Mouse (Mus musculus) embryonic fibroblast, embryonic 13.5 days (primary cell): ENCODE data around the gene Nhsl2.

Experiments
- CTCF ChIP-seq: IDR thresholded peaks from 2 replicates; pipeline ENCODE4 v1.5.1; 2011; ENCODE audit warnings: mild to moderate bottlenecking, control low read depth, low read length, moderate library complexity, borderline replicate concordance; ENCODE audit not compliant: insufficient read depth
- POLR2A ChIP-seq: IDR thresholded peaks from 2 replicates; pipeline ENCODE4 v1.6.1; 2011; ENCODE audit warnings: low read depth, mild to moderate bottlenecking, control low read depth, low read length, moderate library complexity

DNA sequence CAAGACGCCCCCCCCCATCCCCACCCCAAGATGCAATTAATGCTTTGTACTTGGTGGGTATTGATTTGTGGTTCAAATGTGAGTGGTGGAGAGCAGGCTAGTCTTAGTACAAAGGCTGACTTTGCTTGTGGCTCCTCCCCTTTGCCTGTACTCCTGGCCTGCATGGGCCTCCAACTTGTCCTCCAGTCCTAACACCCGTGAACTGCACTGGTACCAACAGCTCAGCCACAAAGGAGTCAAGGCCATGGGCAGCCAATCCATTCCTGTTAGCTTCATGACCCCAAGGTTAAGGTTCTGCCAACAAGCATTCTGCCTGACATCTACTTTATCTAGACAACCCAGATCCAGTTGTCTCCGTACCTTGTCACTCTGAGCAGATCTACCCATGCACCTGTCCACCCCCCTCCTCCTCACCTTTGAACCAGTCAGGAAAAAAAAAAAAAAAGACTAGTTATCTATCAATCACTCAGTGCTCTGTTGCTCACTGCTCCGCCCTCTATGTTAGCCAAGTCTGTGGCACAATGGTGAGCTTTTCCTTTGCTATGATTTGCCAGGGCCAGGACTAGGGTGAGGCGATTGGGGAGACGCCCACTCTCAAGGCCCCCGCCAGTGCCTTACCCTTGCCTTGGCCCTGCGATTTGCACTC, 236.7 kb downstream of the Nhsl2 start:
- no peak for TF ChIP-seq CTCF
- no peak for TF ChIP-seq POLR2A
